Mouse (Mus musculus) forelimb bud, embryonic 11.5 days (tissue): ENCODE data around the gene Bdkrb2.

Source experiments
- DNase-seq: peaks from one replicate; pipeline ENCODE4 v3.0.0-alpha.2; 2012; ENCODE audit warnings: low read depth, low spot score

The Bdkrb2 gene

GRCm38 (mm10) chr12:105546538-105546937 lies 16.5 kb upstream of the Bdkrb2 start:
- no peak for DNase-seq

GRCm38 (mm10) chr12:105547151-105547550 lies 15.9 kb upstream of the Bdkrb2 start:
- no peak for DNase-seq

GRCm38 (mm10) chr12:105548001-105548400 lies 15.0 kb upstream of the Bdkrb2 start:
- no peak for DNase-seq

- DNase-seq, result no peak
Observed at GRCm38 (mm10) chr12:105548881-105549280, 14.1 kb upstream of the Bdkrb2 start.

GRCm38 (mm10) chr12:105549835-105550802 lies 12.9 kb upstream of the Bdkrb2 start:
- no peak for DNase-seq

GRCm38 (mm10) chr12:105551551-105551989 lies 11.5 kb upstream of the Bdkrb2 start:
- DNase-seq, result no peak

- DNase-seq, result no peak
Observed at GRCm38 (mm10) chr12:105554151-105554772, 8.8 kb upstream of the Bdkrb2 start.

- DNase-seq, result peak; percentile 27
Observed at GRCm38 (mm10) chr12:105555172-105555571, 7.9 kb upstream of the Bdkrb2 start.

GRCm38 (mm10) chr12:105557250-105557925 lies 5.6 kb upstream of the Bdkrb2 start:
- no peak for DNase-seq

- DNase-seq, result no peak
Observed at GRCm38 (mm10) chr12:105561007-105561534, 2.0 kb upstream of the Bdkrb2 start.

- DNase-seq, result no peak
Observed at GRCm38 (mm10) chr12:105562056-105562820, 788 bp upstream of the Bdkrb2 start.

GRCm38 (mm10) chr12:105563726-105564275 lies 775 bp downstream of the Bdkrb2 start:
- peak; percentile 18 for DNase-seq

GRCm38 (mm10) chr12:105565221-105565620 lies 2.2 kb downstream of the Bdkrb2 start:
- DNase-seq, result no peak

GRCm38 (mm10) chr12:105571867-105572266 lies 8.8 kb downstream of the Bdkrb2 start:
- DNase-seq, result no peak

- no peak for DNase-seq
Observed at GRCm38 (mm10) chr12:105572622-105573021, 9.6 kb downstream of the Bdkrb2 start.

- no peak for DNase-seq
Observed at GRCm38 (mm10) chr12:105574356-105574755, 11.3 kb downstream of the Bdkrb2 start.

- DNase-seq, result no peak
Observed at GRCm38 (mm10) chr12:105580490-105580889, 17.5 kb downstream of the Bdkrb2 start.

GRCm38 (mm10) chr12:105582486-105582885 lies 19.5 kb downstream of the Bdkrb2 start:
- DNase-seq, result no peak

- DNase-seq, result peak; percentile 18
Observed at GRCm38 (mm10) chr12:105583484-105583883, 20.5 kb downstream of the Bdkrb2 start.

GRCm38 (mm10) chr12:105584851-105585250 lies 21.8 kb downstream of the Bdkrb2 start:
- DNase-seq, result peak; percentile 65

GRCm38 (mm10) chr12:105587526-105587925 lies 24.5 kb downstream of the Bdkrb2 start:
- no peak for DNase-seq
